Comparison of ENCODE assay signal across 17 mouse cellular contexts in the genomic region with DNA sequence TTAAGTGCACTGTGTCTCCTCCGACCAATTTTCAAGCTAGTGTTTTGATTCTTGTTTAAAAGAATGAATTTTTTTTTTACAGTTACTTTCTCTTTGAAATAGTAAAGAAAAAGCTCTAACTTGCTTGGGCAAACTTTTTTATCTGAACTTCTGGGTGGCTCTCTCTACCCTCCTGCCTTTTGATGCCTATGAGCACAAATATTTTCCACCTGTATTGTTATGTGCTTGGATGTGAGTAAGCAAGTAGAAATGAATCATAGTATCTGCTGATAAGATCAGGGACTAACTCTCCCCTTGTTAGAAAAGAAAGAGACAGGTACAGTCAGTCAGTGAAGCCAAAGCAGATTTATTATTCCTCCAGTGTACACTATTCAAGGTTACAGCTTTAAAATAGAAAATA.
DNase-seq lines count a peak whose midpoint lies in the region; ATAC-seq lines count a peak whose summit lies in the region.
"Had no signal": no experiment of that assay in that cellular context is flagged by ENCODE, and none has a peak within 500 bp of the region (broad histone marks: within the 10 kb centered on the region; RNA-seq: fewer than 3 reads in every experiment).

No protein-coding gene starts in this region.

- ATAC-seq in CD4-positive, CD25-positive, alpha-beta regulatory T cell, adult 4 months, result peak; percentile 58
- peak; percentile 52 for ATAC-seq in inflammation-experienced regulatory T-cells, adult 6 months
- ATAC-seq: forebrain, embryonic 14.5 days; forebrain, embryonic 16.5 days had no signal

- intact Hi-C loops in heart, postnatal 25 days (cut with DNase I), result no loop called here

- peak; percentile 44 for DNase-seq in CD4-positive helper T cell, adult 2 months (ENCODE audit: low read depth, low spot score)
- no peak for DNase-seq in kidney, adult 8-10 months
- DNase-seq in adrenal gland, postnatal 4 days (ENCODE audit: low spot score in 2 of 2), result no peak
- no peak for DNase-seq in heart, postnatal 25 days (ENCODE audit: low spot score)
- DNase-seq: adrenal gland, adult 2 months; adrenal gland, postnatal 10 days; adrenal gland, postnatal 25 days; B cell, adult 2 months; cerebellum, adult 11 months; cerebellum, adult 2 months; cerebellum, adult 9-10 months; cerebellum, postnatal 10 days; cerebellum, postnatal 25 days had no signal
